Mouse (Mus musculus): ENCODE data around the gene Pla2g2e.
"Not testable (repeated sequence)": the region's sequence is repeated elsewhere in the genome, so short reads cannot be mapped to it uniquely, and the experiment has no call there.

Gene Pla2g2e

GRCm38 (mm10) chr4:138877731-138878130 lies at the start of gene Pla2g2e:
TSS of gene Pla2g2e (plus strand) at chr4:138877942.
- DNase-seq = no peak

GRCm38 (mm10) chr4:138839806-138840205 lies 37.9 kb upstream of the Pla2g2e start:
- DNase-seq = no peak

- no peak for DNase-seq
These were observed 37.0 kb upstream of the Pla2g2e start for GRCm38 (mm10) chr4:138840726-138841125.

GRCm38 (mm10) chr4:138841386-138841785 lies 36.4 kb upstream of the Pla2g2e start:
- no peak for DNase-seq

- DNase-seq = peak; percentile 74
These were observed 26.3 kb upstream of the Pla2g2e start for GRCm38 (mm10) chr4:138851463-138851862.

- no peak for DNase-seq
These were observed 24.8 kb upstream of the Pla2g2e start for GRCm38 (mm10) chr4:138852961-138853360.

GRCm38 (mm10) chr4:138855092-138855632 lies 22.6 kb upstream of the Pla2g2e start:
- no peak for DNase-seq

GRCm38 (mm10) chr4:138856491-138856890 lies 21.3 kb upstream of the Pla2g2e start:
- peak; percentile 76 for DNase-seq

GRCm38 (mm10) chr4:138857576-138857975 lies 20.2 kb upstream of the Pla2g2e start:
- DNase-seq = no peak

GRCm38 (mm10) chr4:138858446-138858845 lies 19.3 kb upstream of the Pla2g2e start:
- DNase-seq = no peak

GRCm38 (mm10) chr4:138859245-138859644 lies 18.5 kb upstream of the Pla2g2e start:
- no peak for DNase-seq

GRCm38 (mm10) chr4:138859728-138860127 lies 18.0 kb upstream of the Pla2g2e start:
- DNase-seq = peak; percentile 82

GRCm38 (mm10) chr4:138863344-138863998 lies 14.3 kb upstream of the Pla2g2e start, which contains the start of gene Pla2g5:
TSS of gene Pla2g5 (minus strand) at chr4:138863482.
- DNase-seq = peak; percentile 47

GRCm38 (mm10) chr4:138865092-138865491 lies 12.7 kb upstream of the Pla2g2e start:
- no peak for DNase-seq

- DNase-seq = no peak
These were observed 11.8 kb upstream of the Pla2g2e start for GRCm38 (mm10) chr4:138865991-138866390.

GRCm38 (mm10) chr4:138866413-138866812 lies 11.3 kb upstream of the Pla2g2e start:
- DNase-seq = peak; percentile 83

GRCm38 (mm10) chr4:138868666-138869065 lies 9.1 kb upstream of the Pla2g2e start:
- no peak for DNase-seq

- DNase-seq = no peak
These were observed 3.9 kb upstream of the Pla2g2e start, which contains the start of gene Gm13030 for GRCm38 (mm10) chr4:138873864-138874263. TSS of gene Gm13030 (minus strand) at chr4:138873964.

GRCm38 (mm10) chr4:138875275-138875674 lies 2.5 kb upstream of the Pla2g2e start:
- not testable (repeated sequence) for DNase-seq

- DNase-seq = no peak
These were observed 1.8 kb upstream of the Pla2g2e start for GRCm38 (mm10) chr4:138875986-138876385.

GRCm38 (mm10) chr4:138878783-138879182 lies 1.0 kb downstream of the Pla2g2e start:
- no peak for DNase-seq

GRCm38 (mm10) chr4:138879808-138880207 lies 2.1 kb downstream of the Pla2g2e start:
- no peak for DNase-seq

- no peak for DNase-seq
These were observed 3.3 kb downstream of the Pla2g2e start for GRCm38 (mm10) chr4:138880811-138881584.

GRCm38 (mm10) chr4:138882179-138882578 lies 4.4 kb downstream of the Pla2g2e start:
- no peak for DNase-seq
